Mouse (Mus musculus) myocyte (in vitro differentiated cells): ENCODE data around the gene Egf. TPM values are rescaled to one million over a fixed set of nuclear protein-coding genes. Genes with fewer than 3 reads are reported as not detected.

Source experiments
- H3K27me3 ChIP-seq: one replicate; pipeline ENCODE4 v1.6.1; 2011; ENCODE audit not compliant: control insufficient read depth, insufficient read depth, insufficient read length
- H3K36me3 ChIP-seq: one replicate; pipeline ENCODE4 v1.6.1; 2011; ENCODE audit not compliant: control insufficient read depth, insufficient read depth
- H3K4me2 ChIP-seq: one replicate; pipeline ENCODE4 v1.6.1; 2011; ENCODE audit warnings: low read depth, control low read depth
- H3K4me3 ChIP-seq: one replicate; pipeline ENCODE4 v1.5.1; 2011; ENCODE audit warnings: mild to moderate bottlenecking, control low read depth, moderate library complexity
- H3K79me2 ChIP-seq: one replicate; pipeline ENCODE4 v1.6.1; 2011; ENCODE audit not compliant: control insufficient read depth, insufficient read depth
- H3ac ChIP-seq: one replicate; pipeline ENCODE4 v1.6.1; 2011; ENCODE audit not compliant: control insufficient read depth, insufficient read length
- CEBPB ChIP-seq: IDR thresholded peaks from 2 replicates; pipeline ENCODE4 v1.6.1; 2011; ENCODE audit warnings: mild to moderate bottlenecking, moderate library complexity; ENCODE audit not compliant: poor library complexity, insufficient read depth, severe bottlenecking
- E2F4 ChIP-seq: IDR thresholded peaks from one replicate; pipeline ENCODE4 v1.6.1; 2011; ENCODE audit warnings: mild to moderate bottlenecking, control low read depth, moderate library complexity; ENCODE audit not compliant: insufficient read depth
- MAX ChIP-seq: IDR thresholded peaks from one replicate; pipeline ENCODE4 v1.6.1; 2011; ENCODE audit warnings: low read depth, mild to moderate bottlenecking, control low read depth
- MYOD1 ChIP-seq, 3 experiments: IDR thresholded peaks; one replicate each; pipeline ENCODE4 v1.6.1; 2011; ENCODE audit warnings: control low read depth in 2 of 3, low read depth in 2 of 3, mild to moderate bottlenecking in 2 of 3, moderate library complexity in 1 of 3; ENCODE audit not compliant: insufficient read length in 2 of 3, control insufficient read depth in 1 of 3
- MYOG ChIP-seq, 3 experiments: IDR thresholded peaks; one replicate each; pipeline ENCODE4 v1.6.1; 2011; ENCODE audit warnings: control low read depth in 2 of 3, low read depth in 2 of 3, mild to moderate bottlenecking in 2 of 3; ENCODE audit not compliant: insufficient read length in 2 of 3, control insufficient read depth in 1 of 3, insufficient read depth in 1 of 3
- POLR2A ChIP-seq: IDR thresholded peaks from one replicate; pipeline ENCODE4 v1.6.1; 2011; ENCODE audit warnings: low read depth, mild to moderate bottlenecking, control low read depth, moderate library complexity; ENCODE audit not compliant: insufficient read length
- POLR2AphosphoS2 ChIP-seq: IDR thresholded peaks from one replicate; pipeline ENCODE4 v1.6.1; 2011; ENCODE audit warnings: low read depth, control low read depth; ENCODE audit not compliant: insufficient read length
- REST ChIP-seq: IDR thresholded peaks from one replicate; pipeline ENCODE4 v1.6.1; 2011; ENCODE audit warnings: mild to moderate bottlenecking, control low read depth, moderate library complexity; ENCODE audit not compliant: insufficient read depth, insufficient read length
- SRF ChIP-seq: IDR thresholded peaks from one replicate; pipeline ENCODE4 v1.6.1; 2011; ENCODE audit warnings: low read depth; ENCODE audit not compliant: control insufficient read depth, insufficient read length
- TCF12 ChIP-seq: IDR thresholded peaks from one replicate; pipeline ENCODE4 v1.6.1; 2011; ENCODE audit warnings: mild to moderate bottlenecking, control low read depth; ENCODE audit not compliant: poor library complexity, insufficient read depth, severe bottlenecking
- TCF3 ChIP-seq: IDR thresholded peaks from one replicate; pipeline ENCODE4 v1.6.1; 2011; ENCODE audit warnings: low read depth, control low read depth; ENCODE audit not compliant: insufficient read length
- USF1 ChIP-seq: IDR thresholded peaks from one replicate; pipeline ENCODE4 v1.6.1; 2011; ENCODE audit warnings: low read depth, mild to moderate bottlenecking, control low read depth, moderate library complexity
- polyA plus RNA-seq: library from polyadenylated mRNA; unstranded; fragments of >200 nt; fragmentation: generic; extraction: Trizol; gene quantifications from one replicate; pipeline ENCODE4 v1.2.1, GENCODE M21; 2012; ENCODE audit warnings: missing spikeins

The Egf gene
- polyA plus RNA-seq, 1 experiment = 0.38 TPM

DNA sequence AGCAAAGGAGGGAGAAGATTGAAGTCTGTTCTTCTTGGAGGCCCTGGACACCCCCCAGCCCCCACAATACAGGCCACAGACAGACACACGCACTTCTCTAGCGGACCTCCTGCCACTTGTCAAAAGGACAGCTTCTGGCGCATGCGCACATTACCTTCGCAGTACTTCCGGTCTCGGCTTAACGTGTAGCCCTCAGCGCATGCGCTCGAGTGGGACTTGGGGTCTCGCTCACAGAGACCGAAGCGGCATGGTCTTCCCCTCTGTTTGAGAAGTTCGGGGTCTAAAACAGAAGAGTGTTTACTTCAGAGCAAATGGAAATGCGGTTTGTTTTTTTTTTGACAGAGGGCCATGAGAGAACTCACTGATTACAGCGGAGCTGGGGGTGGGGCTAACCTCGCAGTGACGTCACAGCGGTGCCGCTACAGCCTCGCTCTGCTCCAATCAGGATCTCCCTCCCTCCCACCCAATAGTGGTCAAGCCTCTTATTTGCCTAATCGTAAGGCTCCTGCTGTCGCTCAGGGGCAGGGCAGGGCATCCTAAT, 30.1 kb downstream of the Egf start:
- TF ChIP-seq MAX (no peak), SRF (peak; percentile 35), POLR2AphosphoS2 (peak; percentile 90), POLR2A (peak; percentile 88)
- Histone ChIP-seq H3K4me2 (peak overlapping the region; percentile 96), H3K36me3 (no peaks in the 10 kb centered on the region), H3ac (no peak overlapping the region), H3K4me3 (peak overlapping the region; percentile 56), H3K79me2 (no peaks in the 10 kb centered on the region), H3K27me3 (peaks cover 5% of the 10 kb centered on the region)

DNA sequence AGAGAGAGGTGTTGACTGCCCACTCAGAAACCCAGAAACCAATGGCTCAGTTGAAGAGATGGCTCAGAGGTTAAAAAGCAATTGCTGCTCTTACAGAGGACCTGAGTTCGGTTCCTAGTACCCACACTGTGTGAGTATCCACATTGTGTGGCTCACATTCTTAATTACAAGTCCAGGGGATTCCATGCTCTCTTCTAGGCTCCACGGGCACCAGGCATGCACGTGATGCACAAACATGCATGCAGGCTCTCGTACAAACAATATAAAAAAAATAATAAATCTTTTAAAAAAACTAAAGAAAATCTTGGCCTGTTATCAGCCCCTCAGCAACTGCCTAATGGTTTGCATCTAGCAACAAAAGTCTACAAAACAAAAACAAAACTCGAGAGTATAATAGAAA, 30.6 kb downstream of the Egf start:
- Histone ChIP-seq H3K36me3 (no peaks in the 10 kb centered on the region), H3K79me2 (no peaks in the 10 kb centered on the region), H3ac (no peak overlapping the region), H3K27me3 (no peaks in the 10 kb centered on the region), H3K4me2 (peak overlapping the region; percentile 81), H3K4me3 (peak overlapping the region; percentile 56)
- TF ChIP-seq POLR2AphosphoS2 = no peak
- TF ChIP-seq SRF = no peak
- TF ChIP-seq POLR2A = no peak
- TF ChIP-seq TCF12 = no peak
- no peak for TF ChIP-seq USF1
- no peak for TF ChIP-seq REST
- TF ChIP-seq CEBPB = no peak
- TF ChIP-seq MYOD1 (IDR thresholded peaks at IDR 0.05; ENCODE audit: control insufficient read depth in 1 of 3, insufficient read length in 2 of 3, low read depth in 2 of 3) = no peak
- TF ChIP-seq E2F4 = no peak
- no peak for TF ChIP-seq MYOG (IDR thresholded peaks at IDR 0.05; ENCODE audit: control insufficient read depth in 1 of 3, insufficient read depth in 1 of 3, insufficient read length in 2 of 3, low read depth in 2 of 3)
- no peak for TF ChIP-seq MAX
- no peak for TF ChIP-seq TCF3

DNA sequence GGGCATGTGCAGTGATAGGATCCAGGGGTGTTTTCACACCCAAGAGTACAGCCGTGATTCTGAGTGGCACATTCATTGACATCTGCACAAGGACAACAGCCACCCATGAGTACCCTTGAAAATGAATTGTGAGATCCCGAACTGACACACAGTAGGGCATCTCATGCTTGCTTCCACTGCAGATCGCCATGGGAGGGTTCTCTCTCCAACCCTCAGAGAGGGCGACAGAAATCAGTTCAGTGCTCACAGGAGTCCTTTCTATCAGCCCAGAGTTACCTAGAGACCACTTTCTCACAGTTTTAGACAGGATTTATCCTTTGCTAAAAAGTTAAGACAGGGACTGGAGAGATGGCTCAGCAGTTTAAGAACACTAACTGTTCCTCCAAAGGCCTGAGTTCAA, 31.8 kb downstream of the Egf start:
- Histone ChIP-seq H3K4me3 (no peak overlapping the region), H3K27me3 (no peaks in the 10 kb centered on the region), H3ac (no peak overlapping the region), H3K4me2 (no peak overlapping the region), H3K79me2 (no peaks in the 10 kb centered on the region), H3K36me3 (no peaks in the 10 kb centered on the region)
- TF ChIP-seq E2F4 (no peak), POLR2AphosphoS2 (no peak), USF1 (no peak), SRF (no peak)

DNA sequence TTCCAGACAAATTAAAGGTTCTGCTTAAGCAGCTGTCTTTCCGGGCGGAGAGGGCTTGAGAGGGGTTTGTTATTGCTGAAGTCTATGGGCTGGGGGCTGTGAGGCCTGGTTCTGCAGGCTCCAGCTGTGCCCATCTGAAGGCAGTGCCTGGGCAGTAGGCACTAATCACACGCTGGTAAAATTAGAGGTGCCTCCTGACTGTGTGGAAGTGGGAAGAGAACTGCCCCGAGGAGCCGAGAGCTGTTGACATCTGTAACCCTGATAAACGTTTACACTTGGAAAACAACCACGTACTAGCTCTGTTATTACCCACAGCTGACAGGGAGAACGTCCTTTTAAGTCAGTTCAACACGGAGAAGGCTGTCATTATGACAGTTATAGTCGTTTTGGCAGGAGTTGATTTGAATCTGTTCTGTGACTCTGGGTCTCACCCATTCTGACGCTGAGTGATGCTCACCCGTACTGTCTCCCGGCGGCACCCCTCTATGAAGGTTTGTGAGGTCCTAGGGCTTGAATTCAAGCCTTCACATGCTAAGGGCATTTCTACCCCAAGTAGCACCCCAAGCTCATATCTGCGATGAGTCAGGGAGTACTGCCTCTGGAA, 40.5 kb downstream of the Egf start:
- TF ChIP-seq CEBPB = no peak
- no peak for TF ChIP-seq E2F4
- no peak for TF ChIP-seq SRF
- no peak for TF ChIP-seq MYOD1 (IDR thresholded peaks at IDR 0.05; ENCODE audit: control insufficient read depth in 1 of 3, insufficient read length in 2 of 3, low read depth in 2 of 3)
- TF ChIP-seq REST = no peak
- no peak for TF ChIP-seq TCF3
- no peak for TF ChIP-seq USF1
- TF ChIP-seq POLR2AphosphoS2 = no peak
- no peak for TF ChIP-seq POLR2A
- no peak for TF ChIP-seq MYOG (IDR thresholded peaks at IDR 0.05; ENCODE audit: control insufficient read depth in 1 of 3, insufficient read depth in 1 of 3, insufficient read length in 2 of 3, low read depth in 2 of 3)
- no peak for TF ChIP-seq TCF12
- TF ChIP-seq MAX = no peak

DNA sequence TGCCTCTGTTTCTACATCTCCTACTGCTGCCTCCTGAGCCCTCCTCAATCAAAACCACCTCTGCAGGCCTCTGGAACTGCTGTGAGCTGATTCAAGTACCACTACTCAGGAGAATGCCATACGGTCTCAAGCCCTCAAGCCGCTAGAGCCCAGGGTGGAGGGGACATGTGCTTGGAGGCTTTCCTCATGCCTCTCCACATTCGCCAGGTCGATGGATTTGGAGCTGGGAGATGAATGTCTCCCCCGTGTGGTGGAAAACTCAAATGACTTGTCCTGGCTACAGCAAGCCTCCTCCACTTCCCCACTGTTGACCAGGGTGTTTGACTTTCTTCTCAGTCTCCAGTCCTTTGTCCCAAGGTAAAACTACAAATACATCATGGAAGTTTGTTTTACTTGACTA, 47.0 kb downstream of the Egf start:
- H3K4me3 ChIP-seq = no peak overlapping the region
- no peaks in the 10 kb centered on the region for H3K36me3 ChIP-seq
- H3ac ChIP-seq = no peak overlapping the region
- H3K27me3 ChIP-seq = no peaks in the 10 kb centered on the region
- no peaks in the 10 kb centered on the region for H3K79me2 ChIP-seq
- H3K4me2 ChIP-seq = no peak overlapping the region
- no peak for TF ChIP-seq USF1
- no peak for TF ChIP-seq POLR2A
- TF ChIP-seq MYOD1 (IDR thresholded peaks at IDR 0.05; ENCODE audit: control insufficient read depth in 1 of 3, insufficient read length in 2 of 3, low read depth in 2 of 3) = no peak
- TF ChIP-seq MAX = no peak
- TF ChIP-seq POLR2AphosphoS2 = no peak
- no peak for TF ChIP-seq SRF
- TF ChIP-seq TCF3 = no peak
- TF ChIP-seq MYOG (IDR thresholded peaks at IDR 0.05; ENCODE audit: control insufficient read depth in 1 of 3, insufficient read depth in 1 of 3, insufficient read length in 2 of 3, low read depth in 2 of 3) = no peak

More for the DNA sequence above, 40.5 kb downstream of the Egf start:
- Histone ChIP-seq H3K4me3 (no peak overlapping the region), H3K36me3 (no peaks in the 10 kb centered on the region), H3ac (no peak overlapping the region), H3K4me2 (no peak overlapping the region), H3K27me3 (no peaks in the 10 kb centered on the region), H3K79me2 (no peaks in the 10 kb centered on the region)
